Mouse (Mus musculus): ENCODE measurements around the gene Otogl. TPM values are rescaled to one million over a fixed set of nuclear protein-coding genes. Genes with fewer than 3 reads are reported as not detected.

The Otogl gene
- polyA plus RNA-seq, 1 experiment from 2014 or later, result 0.03 TPM

- Histone ChIP-seq H3K4me2 (no peak overlapping the region), H3K27me3 (replicated peaks) (no peaks in the 10 kb centered on the region), H3K27ac (replicated peaks) (no peak overlapping the region), H3K36me3 (no peaks in the 10 kb centered on the region), H3K9ac (replicated peaks) (no peak overlapping the region), H3K4me3 (replicated peaks) (no peak overlapping the region), H3K4me1 (no peaks in the 10 kb centered on the region), H3K9me3 (replicated peaks) (no peaks in the 10 kb centered on the region)
- 87% methylated on average over 6 of the region's 6 CpGs for WGBS
- no peak for ATAC-seq (ENCODE audit: low FRiP score)
Measured at GRCm38 (mm10) chr10:107737743-107738142, 174.2 kb downstream of the Otogl start.

- no peak overlapping the region for H3K27ac ChIP-seq (replicated peaks)
- H3K4me3 ChIP-seq (replicated peaks), result no peak overlapping the region
- H3K4me1 ChIP-seq, result no peaks in the 10 kb centered on the region
- no peak overlapping the region for H3K9ac ChIP-seq (replicated peaks)
- no peaks in the 10 kb centered on the region for H3K9me3 ChIP-seq (replicated peaks)
- 77% methylated on average over 7 of the region's 7 CpGs for WGBS
- no peaks in the 10 kb centered on the region for H3K36me3 ChIP-seq
- H3K27me3 ChIP-seq (replicated peaks), result no peaks in the 10 kb centered on the region
- no peak overlapping the region for H3K4me2 ChIP-seq
- no peak for ATAC-seq (ENCODE audit: low FRiP score)
Measured at GRCm38 (mm10) chr10:107735448-107735847, 176.5 kb downstream of the Otogl start.

- Histone ChIP-seq H3K4me1 (no peaks in the 10 kb centered on the region), H3K4me3 (replicated peaks) (no peak overlapping the region), H3K27ac (replicated peaks) (no peak overlapping the region), H3K9me3 (replicated peaks) (no peaks in the 10 kb centered on the region), H3K27me3 (replicated peaks) (no peaks in the 10 kb centered on the region), H3K36me3 (no peaks in the 10 kb centered on the region), H3K4me2 (no peak overlapping the region), H3K9ac (replicated peaks) (no peak overlapping the region)
- no peak for ATAC-seq (ENCODE audit: low FRiP score)
Measured at GRCm38 (mm10) chr10:107734327-107734726, 177.6 kb downstream of the Otogl start.

GRCm38 (mm10) chr10:107725631-107726030 is 186.3 kb downstream of the Otogl start:
- Histone ChIP-seq H3K4me3 (replicated peaks) (no peak overlapping the region), H3K27me3 (replicated peaks) (no peaks in the 10 kb centered on the region), H3K9me3 (replicated peaks) (no peaks in the 10 kb centered on the region), H3K4me2 (no peak overlapping the region), H3K4me1 (no peaks in the 10 kb centered on the region), H3K36me3 (no peaks in the 10 kb centered on the region), H3K9ac (replicated peaks) (no peak overlapping the region), H3K27ac (replicated peaks) (no peak overlapping the region)
- 75% methylated on average over 7 of the region's 7 CpGs for WGBS
- ATAC-seq (ENCODE audit: low FRiP score), result no peak

DNA sequence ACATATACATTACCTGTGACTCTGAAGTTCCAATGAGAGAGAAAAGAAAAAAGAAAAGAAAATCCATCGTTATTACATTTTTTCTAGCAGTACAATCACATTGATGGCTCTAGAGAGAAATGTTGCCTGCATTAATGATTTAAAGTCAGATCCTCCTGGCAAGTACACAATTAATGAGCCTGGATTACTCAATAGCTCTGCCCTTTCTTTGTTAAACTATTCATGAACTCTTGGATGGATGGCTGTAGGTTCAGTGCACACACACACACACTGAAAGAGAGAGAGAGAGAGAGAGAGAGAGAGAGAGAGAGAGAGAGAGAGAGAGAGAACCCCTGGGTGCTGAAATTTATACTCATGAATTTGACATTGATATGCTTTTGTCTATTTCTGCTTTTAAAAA is 192.1 kb downstream of the Otogl start, which contains the start of gene Ptprq:
Gene Ptprq (minus strand): TSS at position 246 of the 400 bp plus-strand sequence.
- no peaks in the 10 kb centered on the region for H3K9me3 ChIP-seq (replicated peaks)
- H3K27ac ChIP-seq (replicated peaks), result no peak within 1 kb of the TSS
- H3K4me2 ChIP-seq, result no peak within 1 kb of the TSS
- no peaks in the 10 kb centered on the region for H3K36me3 ChIP-seq
- 24% methylated on average over 1 of the region's 1 CpGs for WGBS
- no peak for ATAC-seq (ENCODE audit: low FRiP score)
- no peaks in the 10 kb centered on the region; the same call in 1 of the 2 replicates for H3K4me1 ChIP-seq
- H3K9ac ChIP-seq (replicated peaks), result no peak within 1 kb of the TSS
- no peaks in the 10 kb centered on the region for H3K27me3 ChIP-seq (replicated peaks)
- H3K4me3 ChIP-seq (replicated peaks), result no peak within 1 kb of the TSS

Other genes with a start within 250 kb of the Otogl start
- 0.15 and 0.27 TPM in 2 replicates for gene Ptprq, start 192.1 kb downstream of the Otogl start, polyA plus RNA-seq (2015; fragmentation: Nextera tagmentation; extraction: Ambion mirVana)

All from neural tube, embryonic 15.5 days (tissue).